Mouse (Mus musculus) spleen, postnatal 4 days (tissue): ENCODE data around the gene Rp9.

Experiments
- DNase-seq, 2 experiments: peaks; one replicate each; pipeline ENCODE4 v3.0.0; 2022; ENCODE audit warnings: low spot score in 2 of 2

Gene Rp9

GRCm38 (mm10) chr9:22469643-22470042 lies at the start of gene Rp9:
Gene Rp9, minus strand, starts transcription at chr9:22469743.
- no peak for DNase-seq

GRCm38 (mm10) chr9:22518394-22519041 lies 49.0 kb upstream of the Rp9 start:
- peak; percentile 17 to 66 for DNase-seq

- no peak for DNase-seq
Observed at GRCm38 (mm10) chr9:22515076-22515475, 45.5 kb upstream of the Rp9 start.

- DNase-seq: no peak
Observed at GRCm38 (mm10) chr9:22505574-22505973, 36.0 kb upstream of the Rp9 start.

GRCm38 (mm10) chr9:22503581-22503980 lies 34.0 kb upstream of the Rp9 start:
- DNase-seq: no peak

GRCm38 (mm10) chr9:22502972-22503371 lies 33.4 kb upstream of the Rp9 start:
- no peak for DNase-seq

- no peak for DNase-seq
Observed at GRCm38 (mm10) chr9:22497021-22497767, 27.7 kb upstream of the Rp9 start.

GRCm38 (mm10) chr9:22495133-22495532 lies 25.6 kb upstream of the Rp9 start:
- no peak for DNase-seq

GRCm38 (mm10) chr9:22494203-22494807 lies 24.8 kb upstream of the Rp9 start:
- no peak for DNase-seq

GRCm38 (mm10) chr9:22488963-22489362 lies 19.4 kb upstream of the Rp9 start:
- DNase-seq: no peak

- DNase-seq: no peak
Observed at GRCm38 (mm10) chr9:22486211-22486610, 16.7 kb upstream of the Rp9 start.

GRCm38 (mm10) chr9:22484562-22485308 lies 15.2 kb upstream of the Rp9 start:
- no peak for DNase-seq

- no peak for DNase-seq
Observed at GRCm38 (mm10) chr9:22483866-22484561, 14.5 kb upstream of the Rp9 start.

GRCm38 (mm10) chr9:22478946-22479345 lies 9.4 kb upstream of the Rp9 start:
- no peak for DNase-seq

- no peak for DNase-seq
Observed at GRCm38 (mm10) chr9:22476265-22476664, 6.7 kb upstream of the Rp9 start.

- DNase-seq: peak; percentile 89 to 93
Observed at GRCm38 (mm10) chr9:22475424-22475868, 5.9 kb upstream of the Rp9 start, which contains the start of gene Bbs9. Gene Bbs9, plus strand, starts transcription at chr9:22475715.

- DNase-seq: no peak
Observed at GRCm38 (mm10) chr9:22468899-22469259, 664 bp downstream of the Rp9 start.

- DNase-seq: peak in 1 of 2 experiments; percentile 68
Observed at GRCm38 (mm10) chr9:22468170-22468898, 1.2 kb downstream of the Rp9 start.

GRCm38 (mm10) chr9:22467371-22468169 lies 2.0 kb downstream of the Rp9 start:
- DNase-seq: peak; percentile 47 to 86

GRCm38 (mm10) chr9:22466212-22466611 lies 3.3 kb downstream of the Rp9 start:
- DNase-seq: no peak
